Mouse (Mus musculus): ENCODE measurements around the gene Gm10439.
"Not testable (repeated sequence)": the region's sequence is repeated elsewhere in the genome, so short reads cannot be mapped to it uniquely, and the experiment has no call there.

Gene Gm10439

DNA sequence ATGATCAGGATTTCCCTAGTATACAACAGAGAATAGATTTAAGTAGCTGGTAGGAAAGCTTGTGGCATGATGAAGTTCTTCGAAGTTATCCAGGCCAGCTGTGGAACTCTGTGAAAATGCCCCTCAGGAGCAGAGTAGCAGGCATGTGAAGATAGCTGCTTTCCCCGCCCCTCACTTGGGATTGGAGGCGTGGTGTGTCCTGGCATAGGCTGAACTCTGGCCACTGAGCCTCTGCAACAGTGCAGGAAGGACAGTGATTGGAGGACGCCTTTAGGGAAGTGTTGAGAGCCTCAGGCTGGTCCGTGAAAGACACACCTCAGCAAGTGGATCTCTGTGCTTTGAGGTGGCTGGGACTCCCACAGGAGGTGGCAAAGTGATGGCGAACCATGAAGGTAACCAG, at the start of gene Gm10439:
TSS of gene Gm10439 (plus strand) at position 301 of the 400 bp plus-strand sequence.
- not testable (repeated sequence) for DNase-seq (ENCODE audit: low spot score)

Measured in testis, postnatal 14 days (tissue).